Mouse (Mus musculus) liver, embryonic 14.5 days (tissue): ENCODE data around the gene Prom2.

Source experiments
- CTCF ChIP-seq: IDR thresholded peaks from 2 replicates; pipeline ENCODE4 v1.5.1; 2016; ENCODE audit warnings: antibody characterized with exemption, low read depth, control low read depth
- EP300 ChIP-seq: IDR thresholded peaks from 2 replicates; pipeline ENCODE4 v1.6.1; 2016; ENCODE audit warnings: antibody characterized with exemption, low read depth

DNA sequence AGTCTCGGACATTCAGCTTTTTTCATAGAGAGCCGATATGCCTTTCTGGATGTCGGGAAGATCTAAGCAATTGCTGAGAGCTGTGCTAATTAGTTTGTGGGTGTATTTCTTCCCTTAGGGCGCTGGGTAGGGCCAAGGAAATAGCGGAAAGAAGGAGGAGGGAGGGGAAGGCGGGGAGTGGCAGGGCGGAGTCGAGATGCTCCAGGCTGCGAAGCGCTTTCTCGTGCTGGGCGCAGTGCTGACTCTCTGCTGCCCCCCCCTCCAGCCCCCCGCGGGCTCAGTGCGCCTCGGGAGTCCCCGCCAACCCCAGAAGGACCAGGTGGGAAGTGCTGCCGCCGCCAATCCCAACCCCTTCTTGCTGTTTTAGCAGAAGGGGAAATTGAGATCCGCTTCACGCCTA is 58.3 kb downstream of the Prom2 start:
- TF ChIP-seq CTCF: no peak
- TF ChIP-seq EP300: no peak
